Mouse (Mus musculus): ENCODE data around the gene Apobec2. TPM values are rescaled to one million over a fixed set of nuclear protein-coding genes. Genes with fewer than 3 reads are reported as not detected.

Apobec2 gene
- total and polyA plus RNA-seq, 3 experiments, result 0.11 TPM; not detected in 2

DNA sequence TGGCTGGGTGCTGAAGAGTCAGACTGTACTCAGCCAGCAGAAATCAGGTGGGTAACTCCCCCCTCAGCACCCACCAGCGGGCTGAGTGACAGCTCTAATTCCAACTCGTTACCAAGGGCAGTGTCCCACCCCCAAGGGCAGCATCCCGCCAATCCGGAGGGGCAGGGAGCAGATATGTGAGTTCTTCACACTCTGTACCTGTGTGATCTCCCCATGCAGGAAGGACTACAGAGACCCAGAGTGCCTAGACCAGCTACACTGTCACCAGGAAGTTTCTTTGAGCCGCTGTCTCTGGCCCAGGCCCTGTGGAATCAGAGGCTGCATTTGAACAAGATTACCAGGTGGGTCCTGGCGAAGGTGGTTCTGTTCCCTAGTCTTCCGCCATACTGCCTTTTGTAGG is 21.5 kb upstream of the Apobec2 start:
- H3K4me1 ChIP-seq (ENCODE audit: insufficient read depth, low read depth, low read length), result peaks cover 94% of the 10 kb centered on the region
- no peak for TF ChIP-seq CTCF (IDR thresholded peaks at IDR 0.05; ENCODE audit: low read depth, low read length)
- no peak for TF ChIP-seq POLR2AphosphoS5 (IDR thresholded peaks at IDR 0.05; ENCODE audit: insufficient replicate concordance, low read depth, low read length)
- no peak for TF ChIP-seq GATA1 (IDR thresholded peaks at IDR 0.05; ENCODE audit: borderline replicate concordance, low read length)
- TF ChIP-seq TAL1 (conservative IDR thresholded peaks at IDR 0.05; ENCODE audit: low read depth, low read length), result no peak
- TF ChIP-seq GATA2 (IDR thresholded peaks at IDR 0.05; ENCODE audit: borderline replicate concordance, low read depth, low read length), result no peak
- H3K27me3 ChIP-seq (ENCODE audit: insufficient read depth, low read length), result no peaks in the 10 kb centered on the region
- peak overlapping the region; percentile 71 for H3K4me3 ChIP-seq (ENCODE audit: low read depth, low read length)
- no peak for ATAC-seq (ENCODE audit: extremely low read depth, insufficient number of reproducible peaks, low FRiP score, poor library complexity, severe bottlenecking)
- no peaks in the 10 kb centered on the region for H3K9me3 ChIP-seq (replicated peaks)
- DNase-seq (ENCODE audit: low spot score), result no peak
- H3K36me3 ChIP-seq (replicated peaks), result peaks cover 32% of the 10 kb centered on the region

DNA sequence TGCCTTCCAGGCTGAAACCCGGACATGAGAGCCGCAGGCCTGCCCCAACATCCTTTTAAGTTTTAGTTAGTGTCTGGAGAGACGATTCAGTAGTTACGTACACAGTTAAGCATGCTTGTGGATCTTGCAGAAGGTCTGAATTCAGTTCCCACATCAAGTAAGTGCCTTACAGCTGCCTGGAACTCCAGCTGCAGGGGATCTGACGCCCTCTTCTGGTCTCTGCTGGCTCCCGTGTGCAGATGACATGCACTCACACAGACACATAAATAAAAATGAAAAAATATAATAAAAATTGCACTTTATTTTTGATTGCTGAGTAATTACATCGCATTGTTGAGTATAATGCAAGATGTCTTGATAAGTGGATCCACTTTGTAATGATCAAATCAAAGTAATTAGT is 20.8 kb upstream of the Apobec2 start:
- peaks cover 94% of the 10 kb centered on the region for H3K4me1 ChIP-seq (ENCODE audit: insufficient read depth, low read depth, low read length)
- H3K9me3 ChIP-seq (replicated peaks), result no peaks in the 10 kb centered on the region
- no peak for DNase-seq (ENCODE audit: low spot score)
- no peak for ATAC-seq (ENCODE audit: extremely low read depth, insufficient number of reproducible peaks, low FRiP score, poor library complexity, severe bottlenecking)
- H3K36me3 ChIP-seq (replicated peaks), result peaks cover 33% of the 10 kb centered on the region
- no peak overlapping the region for H3K4me3 ChIP-seq (ENCODE audit: low read depth, low read length)
- TF ChIP-seq TAL1 (conservative IDR thresholded peaks at IDR 0.05; ENCODE audit: low read depth, low read length) (no peak), CTCF (IDR thresholded peaks at IDR 0.05; ENCODE audit: low read depth, low read length) (no peak), GATA2 (IDR thresholded peaks at IDR 0.05; ENCODE audit: borderline replicate concordance, low read depth, low read length) (no peak), GATA1 (IDR thresholded peaks at IDR 0.05; ENCODE audit: borderline replicate concordance, low read length) (no peak), POLR2AphosphoS5 (IDR thresholded peaks at IDR 0.05; ENCODE audit: insufficient replicate concordance, low read depth, low read length) (no peak)
- no peaks in the 10 kb centered on the region for H3K27me3 ChIP-seq (ENCODE audit: insufficient read depth, low read length)

DNA sequence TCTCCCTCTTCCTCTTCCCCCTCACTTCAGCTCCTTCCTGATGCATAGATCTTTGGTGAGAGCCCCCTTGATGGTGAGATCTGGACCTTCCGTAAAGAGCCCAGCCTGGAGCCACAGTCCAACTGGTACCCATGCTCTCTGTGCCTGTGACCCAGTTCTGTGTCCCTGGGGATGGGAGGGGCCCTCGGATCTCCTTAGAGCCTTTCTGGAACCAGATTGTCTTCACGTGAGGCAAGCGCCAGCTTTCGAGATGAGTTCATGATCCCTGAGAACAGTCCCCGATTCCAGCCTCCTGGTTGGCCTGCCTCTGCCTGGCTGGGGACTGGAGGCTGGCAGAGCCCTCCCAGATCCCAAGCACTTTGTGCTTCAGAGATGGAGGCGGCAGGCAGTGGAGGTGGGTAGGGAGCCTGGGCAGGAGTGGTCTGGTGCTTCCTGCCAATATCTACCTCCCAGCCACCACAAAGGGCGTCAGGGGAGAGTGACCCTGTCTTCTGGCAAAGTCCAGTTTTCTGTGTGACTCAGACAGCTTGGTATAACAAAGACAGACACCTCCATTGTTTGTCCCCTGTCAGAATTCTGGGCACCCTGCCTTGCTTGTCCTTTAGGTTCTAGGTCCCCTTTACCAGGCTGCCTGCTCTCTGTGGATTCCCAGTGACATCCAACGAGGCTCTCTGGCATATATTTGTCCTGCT is 19.2 kb upstream of the Apobec2 start:
- Histone ChIP-seq H3K27me3 (ENCODE audit: insufficient read depth, low read length) (no peaks in the 10 kb centered on the region), H3K4me1 (ENCODE audit: insufficient read depth, low read depth, low read length) (peaks cover 92% of the 10 kb centered on the region), H3K4me3 (ENCODE audit: low read depth, low read length) (peak overlapping the region; percentile 76), H3K36me3 (replicated peaks) (peaks cover 38% of the 10 kb centered on the region), H3K9me3 (replicated peaks) (no peaks in the 10 kb centered on the region)
- no peak for DNase-seq (ENCODE audit: low spot score)
- TF ChIP-seq POLR2AphosphoS5 (IDR thresholded peaks at IDR 0.05; ENCODE audit: insufficient replicate concordance, low read depth, low read length) (no peak), CTCF (IDR thresholded peaks at IDR 0.05; ENCODE audit: low read depth, low read length) (no peak), TAL1 (conservative IDR thresholded peaks at IDR 0.05; ENCODE audit: low read depth, low read length) (no peak), GATA2 (IDR thresholded peaks at IDR 0.05; ENCODE audit: borderline replicate concordance, low read depth, low read length) (no peak), GATA1 (IDR thresholded peaks at IDR 0.05; ENCODE audit: borderline replicate concordance, low read length) (no peak)
- ATAC-seq (ENCODE audit: extremely low read depth, insufficient number of reproducible peaks, low FRiP score, poor library complexity, severe bottlenecking), result peak; percentile 2; the same call in 1 of the 2 replicates

DNA sequence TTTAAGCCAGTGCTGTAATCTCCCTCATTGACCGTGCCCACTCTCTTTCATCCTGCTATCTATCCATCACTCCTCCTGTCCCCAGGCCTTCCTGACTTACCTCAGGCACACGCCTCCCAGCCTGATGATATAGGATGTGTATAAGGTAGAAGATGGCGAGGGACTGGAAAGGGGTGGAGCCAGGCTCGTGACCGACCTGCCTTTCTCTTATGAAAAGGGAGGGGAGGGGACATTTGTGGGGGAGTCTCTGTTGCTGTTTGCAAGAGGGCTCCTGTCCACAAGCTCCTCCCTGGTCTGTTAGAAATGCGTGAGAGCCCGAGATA is 18.6 kb upstream of the Apobec2 start, which contains the start of gene Tspo2:
Tspo2 (minus strand) TSS at position 170 of the 323 bp plus-strand sequence.
- Histone ChIP-seq H3K4me3 (ENCODE audit: low read depth, low read length) (peak within 1 kb of the TSS; percentile 76), H3K4me1 (ENCODE audit: insufficient read depth, low read depth, low read length) (peaks cover 92% of the 10 kb centered on the region), H3K36me3 (replicated peaks) (peaks cover 41% of the 10 kb centered on the region), H3K27me3 (ENCODE audit: insufficient read depth, low read length) (no peaks in the 10 kb centered on the region), H3K9me3 (replicated peaks) (no peaks in the 10 kb centered on the region)
- peak; percentile 84 for DNase-seq (ENCODE audit: low spot score)
- peak; percentile 70 for ATAC-seq (ENCODE audit: extremely low read depth, insufficient number of reproducible peaks, low FRiP score, poor library complexity, severe bottlenecking)
- TF ChIP-seq POLR2AphosphoS5 (IDR thresholded peaks at IDR 0.05; ENCODE audit: insufficient replicate concordance, low read depth, low read length) (0 out of 2 replicates have a peak, but pooled peaks have one; percentile 1), GATA2 (IDR thresholded peaks at IDR 0.05; ENCODE audit: borderline replicate concordance, low read depth, low read length) (no peak)

DNA sequence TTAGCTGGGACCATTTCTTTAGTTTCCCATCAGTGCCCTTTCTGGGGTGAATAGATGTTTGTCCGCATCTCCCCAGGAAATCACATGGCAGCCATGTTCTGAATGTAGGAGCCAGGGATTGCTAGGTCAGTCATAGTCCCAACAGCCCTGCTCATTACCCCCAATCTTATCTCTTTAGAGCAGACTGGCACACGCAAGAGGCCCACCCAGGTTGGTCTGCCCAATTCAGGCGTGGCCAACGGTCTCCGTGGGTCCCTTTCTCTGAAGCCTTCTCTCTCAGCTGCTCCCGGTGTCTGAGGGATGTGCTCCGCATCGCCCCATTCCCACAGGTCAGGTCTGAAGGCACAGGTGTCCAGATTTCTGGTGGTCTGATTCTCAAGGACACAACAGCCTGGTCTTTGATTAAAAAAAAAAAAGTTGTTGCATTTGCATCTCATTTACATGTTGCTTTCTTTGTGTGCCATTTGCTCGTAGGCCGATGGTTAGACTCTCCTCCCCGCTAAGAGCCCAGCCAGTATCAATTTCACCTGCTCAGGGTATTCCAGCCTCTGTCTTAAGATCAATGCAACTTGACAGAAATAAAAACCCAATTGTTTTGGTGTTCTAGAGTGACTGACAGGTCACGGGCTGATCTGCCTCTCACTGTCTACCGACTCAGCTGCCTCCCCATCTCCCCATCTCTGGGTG is 18.1 kb upstream of the Apobec2 start:
- no peaks in the 10 kb centered on the region for H3K27me3 ChIP-seq (ENCODE audit: insufficient read depth, low read length)
- DNase-seq (ENCODE audit: low spot score), result peak; percentile 85
- peaks cover 46% of the 10 kb centered on the region for H3K36me3 ChIP-seq (replicated peaks)
- TF ChIP-seq GATA1 (IDR thresholded peaks at IDR 0.05; ENCODE audit: borderline replicate concordance, low read length) (no peak), POLR2AphosphoS5 (IDR thresholded peaks at IDR 0.05; ENCODE audit: insufficient replicate concordance, low read depth, low read length) (0 out of 2 replicates have a peak, but pooled peaks have one; percentile 31), TAL1 (conservative IDR thresholded peaks at IDR 0.05; ENCODE audit: low read depth, low read length) (peak; percentile 83)
- H3K4me1 ChIP-seq (ENCODE audit: insufficient read depth, low read depth, low read length), result peaks cover 92% of the 10 kb centered on the region
- peak overlapping the region; percentile 76 for H3K4me3 ChIP-seq (ENCODE audit: low read depth, low read length)
- no peaks in the 10 kb centered on the region for H3K9me3 ChIP-seq (replicated peaks)
- ATAC-seq (ENCODE audit: extremely low read depth, insufficient number of reproducible peaks, low FRiP score, poor library complexity, severe bottlenecking), result peak; percentile 56

DNA sequence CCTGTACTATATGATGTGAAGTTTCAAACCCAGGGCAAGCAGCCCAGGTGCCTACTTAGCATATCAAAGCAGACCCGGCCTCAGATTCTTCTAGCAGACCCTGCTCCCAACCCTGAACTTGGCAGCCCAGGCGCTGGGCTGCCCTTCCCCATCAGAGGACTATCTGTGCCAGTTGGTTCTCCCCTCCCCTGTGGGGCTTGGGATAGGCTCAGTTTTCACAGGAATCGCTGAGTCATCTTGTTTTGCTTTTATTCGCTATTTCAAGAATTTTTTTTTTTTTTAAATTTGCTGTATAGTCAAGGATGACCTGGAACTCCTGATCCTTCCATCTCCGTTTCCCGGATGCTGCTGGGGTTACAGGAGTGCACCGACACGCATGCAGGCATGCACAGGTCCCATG is 14.9 kb upstream of the Apobec2 start:
- no peak overlapping the region; the same call in 1 of the 2 replicates for H3K4me3 ChIP-seq (ENCODE audit: low read depth, low read length)
- H3K9me3 ChIP-seq (replicated peaks), result no peaks in the 10 kb centered on the region
- no peak for ATAC-seq (ENCODE audit: extremely low read depth, insufficient number of reproducible peaks, low FRiP score, poor library complexity, severe bottlenecking)
- H3K4me1 ChIP-seq (ENCODE audit: insufficient read depth, low read depth, low read length), result peaks cover 66% of the 10 kb centered on the region
- no peaks in the 10 kb centered on the region for H3K27me3 ChIP-seq (ENCODE audit: insufficient read depth, low read length)
- H3K36me3 ChIP-seq (replicated peaks), result peaks cover 66% of the 10 kb centered on the region
- TF ChIP-seq POLR2AphosphoS5 (IDR thresholded peaks at IDR 0.05; ENCODE audit: insufficient replicate concordance, low read depth, low read length) (no peak), GATA1 (IDR thresholded peaks at IDR 0.05; ENCODE audit: borderline replicate concordance, low read length) (no peak), CTCF (IDR thresholded peaks at IDR 0.05; ENCODE audit: low read depth, low read length) (no peak), TAL1 (conservative IDR thresholded peaks at IDR 0.05; ENCODE audit: low read depth, low read length) (no peak), GATA2 (IDR thresholded peaks at IDR 0.05; ENCODE audit: borderline replicate concordance, low read depth, low read length) (no peak)
- DNase-seq (ENCODE audit: low spot score), result no peak

All from G1E (cell line).